Mouse (Mus musculus) heart, embryonic 13.5 days (tissue): ENCODE data around the gene Rabgap1l. TPM values are rescaled to one million over a fixed set of nuclear protein-coding genes. Genes with fewer than 3 reads are reported as not detected.
A peak's percentile ranks its signal among the peaks of the same experiment; 100 is the strongest.

ENCODE experiments used
- ATAC-seq: fragments of 200-750 bp; cut with Nextera tagmentation; 2 replicates; pipeline ENCODE4 v1.8.0; 2017; ENCODE audit warnings: moderate TSS enrichment; ENCODE audit not compliant: insufficient number of reproducible peaks, low FRiP score, low TSS enrichment; ENCODE audit errors: extremely low read depth
- H3K27ac ChIP-seq: fragments of 300-500 bp; sonication (generic); replicated peaks from 2 replicates; pipeline ENCODE4 v1.5.1; 2015; ENCODE audit warnings: moderate library complexity, mild to moderate bottlenecking, inconsistent platforms
- H3K27me3 ChIP-seq: fragments of 300-500 bp; sonication (generic); replicated peaks from 2 replicates; pipeline ENCODE4 v1.6.1; 2015; ENCODE audit warnings: mild to moderate bottlenecking, inconsistent platforms
- H3K36me3 ChIP-seq: fragments of 300-500 bp; sonication (generic); 2 replicates; pipeline ENCODE4 v1.6.1; 2015; ENCODE audit warnings: mild to moderate bottlenecking, inconsistent platforms
- H3K4me1 ChIP-seq: fragments of 300-500 bp; sonication (generic); 2 replicates; pipeline ENCODE4 v1.6.1; 2015; ENCODE audit warnings: inconsistent platforms
- H3K4me2 ChIP-seq: fragments of 300-500 bp; sonication (generic); 2 replicates; pipeline ENCODE4 v1.6.1; 2015; ENCODE audit warnings: inconsistent platforms, mild to moderate bottlenecking, moderate library complexity
- H3K4me3 ChIP-seq: fragments of 300-500 bp; sonication (generic); 2 replicates; pipeline ENCODE4 v1.5.1; 2015; ENCODE audit warnings: moderate library complexity, mild to moderate bottlenecking, inconsistent platforms
- H3K9ac ChIP-seq: fragments of 300-500 bp; sonication (generic); 2 replicates; pipeline ENCODE4 v1.6.1; 2015; ENCODE audit warnings: inconsistent platforms, mild to moderate bottlenecking, moderate library complexity
- H3K9me3 ChIP-seq: fragments of 300-500 bp; sonication (generic); 2 replicates; pipeline ENCODE4 v1.6.1; 2016; ENCODE audit warnings: inconsistent platforms
- WGBS: fragments of 180-500 bp; shearing (Covaris S2); methylation state at CpG from one replicate; pipeline ENCODE4 v1.1.7; 2015; ENCODE audit warnings: mixed read lengths; 5-methylcytosine and 5-hydroxymethylcytosine counted together
- polyA plus RNA-seq: library from polyadenylated mRNA; unstranded; fragments of >200 nt; fragmentation: Nextera tagmentation; extraction: Ambion mirVana; gene quantifications from 2 replicates; pipeline ENCODE4 v1.2.1, GENCODE M21; 2015

The Rabgap1l gene
- polyA plus RNA-seq, 1 experiment from 2014 or later = 63.6 TPM

DNA sequence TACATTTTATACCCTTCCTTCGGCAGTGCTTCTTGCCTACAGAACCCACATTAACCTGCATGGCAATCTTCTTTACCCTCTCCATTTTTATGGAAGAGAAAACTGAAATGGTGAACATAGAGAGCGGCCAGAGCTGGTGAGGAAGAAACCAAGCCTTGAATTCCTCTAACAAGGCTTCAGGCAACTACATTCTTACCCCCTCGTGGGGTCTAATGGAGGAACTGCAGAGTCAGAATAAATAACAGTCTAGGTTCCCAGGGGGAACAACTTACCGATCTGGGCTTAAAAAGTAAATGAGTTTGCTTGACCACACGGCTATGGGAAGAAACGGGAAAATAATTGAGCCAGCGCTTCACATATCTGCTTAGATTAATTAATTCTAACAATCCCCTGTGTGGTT is 463.2 kb downstream of the Rabgap1l start:
- Histone ChIP-seq H3K4me2 (no peak overlapping the region), H3K9me3 (no peaks in the 10 kb centered on the region), H3K9ac (no peak overlapping the region), H3K27me3 (no peaks in the 10 kb centered on the region), H3K4me1 (peaks cover 18% of the 10 kb centered on the region), H3K36me3 (no peaks in the 10 kb centered on the region), H3K27ac (no peak overlapping the region), H3K4me3 (no peak overlapping the region)
- no peak for ATAC-seq
- WGBS = 60% methylated on average over 7 of the region's 7 CpGs

DNA sequence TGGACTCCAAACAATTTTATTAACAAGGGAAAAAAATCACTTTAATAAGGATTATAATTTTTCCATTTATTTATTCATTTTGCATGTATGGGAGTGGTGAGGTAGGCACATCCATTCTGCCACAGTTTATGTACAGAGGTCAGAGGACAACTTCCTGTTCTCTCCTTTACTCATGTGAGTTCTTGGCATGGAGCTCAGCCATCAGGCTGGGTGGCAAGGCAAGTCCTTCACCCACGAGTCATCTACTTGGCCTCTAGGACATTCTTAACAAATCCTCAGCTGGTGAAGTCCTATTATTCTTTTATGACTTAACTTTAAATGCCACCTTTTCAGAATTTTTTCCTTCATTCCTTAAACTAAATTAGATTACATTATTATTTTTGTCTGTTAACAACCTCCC is 465.5 kb downstream of the Rabgap1l start:
- Histone ChIP-seq H3K4me2 (no peak overlapping the region), H3K27me3 (no peaks in the 10 kb centered on the region), H3K9ac (no peak overlapping the region), H3K4me1 (peaks cover 18% of the 10 kb centered on the region), H3K4me3 (no peak overlapping the region), H3K27ac (no peak overlapping the region), H3K36me3 (no peaks in the 10 kb centered on the region), H3K9me3 (no peaks in the 10 kb centered on the region)
- 69% methylated on average over 1 of the region's 1 CpGs for WGBS
- ATAC-seq = no peak

DNA sequence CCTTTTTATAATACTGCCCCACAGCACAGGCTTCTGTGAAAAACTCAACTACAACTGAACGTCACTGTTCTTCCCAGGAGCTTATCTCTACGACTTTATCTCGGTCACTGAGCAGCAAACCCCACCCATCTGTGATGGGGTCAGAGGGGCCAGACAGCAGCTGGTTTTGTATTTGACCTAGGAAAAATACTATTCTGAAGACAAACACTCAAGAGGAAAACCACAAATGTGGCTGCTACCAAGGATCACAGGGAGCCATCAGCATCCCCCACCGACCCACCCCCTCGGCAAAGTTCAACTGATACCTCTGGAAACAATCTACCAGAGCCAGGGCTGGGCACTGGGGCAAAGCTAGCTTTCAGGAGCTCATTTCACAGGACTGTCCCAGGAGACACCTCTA is 467.5 kb downstream of the Rabgap1l start:
- Histone ChIP-seq H3K9me3 (no peaks in the 10 kb centered on the region), H3K4me2 (no peak overlapping the region), H3K36me3 (no peaks in the 10 kb centered on the region), H3K27ac (no peak overlapping the region), H3K9ac (no peak overlapping the region), H3K27me3 (no peaks in the 10 kb centered on the region), H3K4me1 (peaks cover 13% of the 10 kb centered on the region), H3K4me3 (no peak overlapping the region)
- 18% methylated on average over 5 of the region's 5 CpGs for WGBS
- no peak for ATAC-seq

DNA sequence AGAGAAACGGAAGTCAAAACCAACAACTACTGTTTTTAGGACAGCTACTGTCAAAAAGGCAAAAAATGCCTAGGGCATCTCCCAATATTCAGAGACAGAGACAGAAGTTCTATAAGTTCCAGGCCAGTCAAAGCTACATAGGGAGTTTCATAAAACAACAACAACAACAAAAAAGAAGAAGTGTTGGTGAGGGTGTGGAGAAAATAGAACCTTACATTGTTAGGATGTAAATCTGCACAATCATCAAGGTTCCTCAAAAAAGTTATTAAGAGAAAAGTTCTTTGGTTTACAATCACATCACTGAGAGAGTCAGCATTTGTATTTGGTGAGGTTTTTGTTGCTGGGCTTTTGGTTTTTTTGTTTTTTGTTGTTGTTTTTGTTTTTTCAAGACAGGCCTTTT is 472.3 kb downstream of the Rabgap1l start:
- Histone ChIP-seq H3K4me3 (no peak overlapping the region), H3K9ac (no peak overlapping the region), H3K36me3 (no peaks in the 10 kb centered on the region), H3K9me3 (no peaks in the 10 kb centered on the region), H3K4me1 (peaks cover 6% of the 10 kb centered on the region), H3K4me2 (no peak overlapping the region), H3K27me3 (no peaks in the 10 kb centered on the region), H3K27ac (no peak overlapping the region)
- 81% methylated on average over 1 of the region's 1 CpGs for WGBS
- no peak for ATAC-seq

GRCm38 (mm10) chr1:160318057-160318725 is 474.8 kb downstream of the Rabgap1l start:
- Histone ChIP-seq H3K4me1 (no peaks in the 10 kb centered on the region), H3K36me3 (no peaks in the 10 kb centered on the region), H3K9ac (no peak overlapping the region), H3K4me2 (no peak overlapping the region), H3K4me3 (no peak overlapping the region), H3K27me3 (no peaks in the 10 kb centered on the region), H3K9me3 (no peaks in the 10 kb centered on the region), H3K27ac (no peak overlapping the region)
- whole genome bisulfite sequencing = 73% methylated on average over 8 of the region's 8 CpGs
- no peak for ATAC-seq

- H3K4me2 ChIP-seq = no peak overlapping the region
- H3K9me3 ChIP-seq = no peaks in the 10 kb centered on the region
- H3K27me3 ChIP-seq = no peaks in the 10 kb centered on the region
- H3K4me3 ChIP-seq = no peak overlapping the region
- no peak for ATAC-seq
- 91% methylated on average over 2 of the region's 2 CpGs for WGBS
- no peak overlapping the region for H3K27ac ChIP-seq
- H3K36me3 ChIP-seq = no peaks in the 10 kb centered on the region
- no peak overlapping the region for H3K9ac ChIP-seq
- peaks cover 9% of the 10 kb centered on the region for H3K4me1 ChIP-seq
Measured at GRCm38 (mm10) chr1:160316239-160316638, 476.8 kb downstream of the Rabgap1l start.

GRCm38 (mm10) chr1:160312658-160313057 is 480.4 kb downstream of the Rabgap1l start:
- H3K36me3 ChIP-seq = no peaks in the 10 kb centered on the region
- H3K27ac ChIP-seq = no peak overlapping the region
- no peak overlapping the region for H3K4me3 ChIP-seq
- no peak for ATAC-seq
- H3K27me3 ChIP-seq = no peaks in the 10 kb centered on the region
- 86% methylated on average over 4 of the region's 4 CpGs for WGBS
- peaks cover 21% of the 10 kb centered on the region for H3K4me1 ChIP-seq
- no peak overlapping the region for H3K9ac ChIP-seq
- H3K4me2 ChIP-seq = no peak overlapping the region
- no peaks in the 10 kb centered on the region for H3K9me3 ChIP-seq

DNA sequence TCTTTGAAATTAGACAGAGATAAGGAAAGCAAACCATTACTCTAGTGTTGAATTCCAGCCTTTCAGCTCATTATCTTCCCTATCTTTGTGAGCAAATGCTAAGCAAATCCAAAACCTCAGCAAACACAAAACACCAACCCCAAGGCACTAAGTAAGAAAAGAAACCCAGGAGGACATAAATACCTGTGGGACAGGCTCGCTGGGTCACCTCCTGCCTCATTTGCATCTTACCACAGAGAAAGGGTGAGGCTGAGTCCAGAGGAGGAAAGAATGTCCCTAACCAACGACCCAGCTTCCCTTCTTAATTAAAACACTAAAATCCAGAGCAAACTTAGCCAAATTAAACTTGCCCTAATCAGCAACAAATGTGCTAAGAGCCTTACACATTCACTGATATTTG is 481.1 kb downstream of the Rabgap1l start:
- Histone ChIP-seq H3K9ac (no peak overlapping the region), H3K4me1 (peaks cover 27% of the 10 kb centered on the region), H3K27ac (no peak overlapping the region), H3K4me3 (no peak overlapping the region), H3K9me3 (no peaks in the 10 kb centered on the region), H3K36me3 (no peaks in the 10 kb centered on the region), H3K4me2 (no peak overlapping the region), H3K27me3 (no peaks in the 10 kb centered on the region)
- WGBS = 23% methylated on average over 2 of the region's 2 CpGs
- ATAC-seq = no peak

DNA sequence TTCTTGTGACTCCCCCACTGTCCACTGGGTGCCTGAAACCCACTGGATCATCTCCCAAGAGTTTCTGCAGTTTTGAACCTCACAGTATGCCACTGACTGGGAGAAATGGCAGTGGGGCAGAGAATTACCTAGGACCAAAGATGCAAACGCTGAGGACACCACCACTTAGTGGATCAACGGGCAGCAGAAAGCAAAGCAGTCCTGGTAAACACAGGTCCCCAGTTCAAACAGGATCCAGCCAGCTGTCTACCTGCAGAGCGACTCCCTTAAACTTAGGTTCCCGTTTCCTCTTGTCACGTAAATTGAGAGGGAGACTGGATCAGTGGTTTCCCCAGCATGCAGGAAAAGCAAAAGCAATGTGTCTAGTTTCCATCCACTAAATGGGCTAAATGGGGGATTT is 483.1 kb downstream of the Rabgap1l start:
- no peaks in the 10 kb centered on the region for H3K27me3 ChIP-seq
- ATAC-seq = no peak
- no peak overlapping the region for H3K27ac ChIP-seq
- H3K9ac ChIP-seq = no peak overlapping the region
- H3K4me3 ChIP-seq = no peak overlapping the region
- no peak overlapping the region for H3K4me2 ChIP-seq
- no peaks in the 10 kb centered on the region for H3K36me3 ChIP-seq
- H3K4me1 ChIP-seq = peaks cover 29% of the 10 kb centered on the region
- no peaks in the 10 kb centered on the region for H3K9me3 ChIP-seq
- 59% methylated on average over 5 of the region's 5 CpGs for WGBS

DNA sequence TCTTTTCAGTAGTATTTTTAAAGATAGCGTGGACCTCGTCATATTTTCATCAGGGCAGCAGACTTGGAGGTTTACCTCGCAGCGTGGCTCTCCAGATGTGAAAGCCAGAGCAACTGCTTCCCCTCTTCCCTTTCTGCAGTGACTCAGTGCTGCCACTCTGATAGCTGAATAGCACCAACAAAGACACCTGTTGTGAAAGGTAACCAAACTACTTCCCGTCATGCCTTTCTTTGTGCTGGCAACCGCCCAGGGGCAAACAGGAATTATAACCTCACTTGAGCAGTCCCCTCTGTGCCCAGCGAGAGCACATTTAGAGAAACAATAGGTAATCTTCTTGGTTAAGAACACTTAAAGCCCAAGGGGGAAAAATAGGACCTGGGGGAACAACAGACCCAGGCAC is 484.0 kb downstream of the Rabgap1l start:
- H3K27me3 ChIP-seq = no peaks in the 10 kb centered on the region
- no peak for ATAC-seq
- 0 out of 2 replicates have a peak overlapping the region, but pooled peaks have one; percentile 10 for H3K9ac ChIP-seq
- H3K4me3 ChIP-seq = no peak overlapping the region
- H3K36me3 ChIP-seq = no peaks in the 10 kb centered on the region
- peaks cover 31% of the 10 kb centered on the region for H3K4me1 ChIP-seq
- WGBS = 32% methylated on average over 7 of the region's 7 CpGs
- H3K27ac ChIP-seq = no peak overlapping the region
- peak overlapping the region; percentile 35 for H3K4me2 ChIP-seq
- H3K9me3 ChIP-seq = no peaks in the 10 kb centered on the region

DNA sequence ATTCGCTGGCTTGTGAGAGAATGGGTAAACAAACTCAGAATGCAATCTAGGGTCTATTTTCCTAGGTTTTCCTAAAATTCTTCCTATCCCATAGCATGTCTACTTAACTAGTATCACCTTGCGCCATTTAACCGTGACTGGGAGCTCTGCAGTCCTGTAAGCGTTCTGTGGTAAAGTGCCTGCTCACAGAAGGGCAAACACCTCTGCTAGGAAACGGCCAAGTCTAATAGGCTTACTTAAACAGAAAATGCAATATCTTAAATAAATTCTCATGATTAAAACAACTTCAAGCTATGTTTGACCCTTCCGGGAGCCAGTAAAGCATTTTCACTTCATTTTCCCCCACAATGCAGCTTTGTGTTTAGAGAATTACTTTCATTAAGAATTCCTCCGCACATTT is 484.5 kb downstream of the Rabgap1l start:
- Histone ChIP-seq H3K27ac (no peak overlapping the region), H3K27me3 (no peaks in the 10 kb centered on the region), H3K9me3 (no peaks in the 10 kb centered on the region), H3K36me3 (no peaks in the 10 kb centered on the region), H3K9ac (no peak overlapping the region), H3K4me2 (peak overlapping the region; percentile 35), H3K4me1 (peaks cover 35% of the 10 kb centered on the region), H3K4me3 (no peak overlapping the region)
- ATAC-seq = no peak
- WGBS = 69% methylated on average over 7 of the region's 7 CpGs

GRCm38 (mm10) chr1:160306866-160307616 is 486.0 kb downstream of the Rabgap1l start:
- Histone ChIP-seq H3K9me3 (no peaks in the 10 kb centered on the region), H3K9ac (no peak overlapping the region), H3K4me1 (peaks cover 37% of the 10 kb centered on the region), H3K4me3 (no peak overlapping the region), H3K27me3 (no peaks in the 10 kb centered on the region), H3K27ac (0 out of 2 replicates have a peak overlapping the region, but pooled peaks have one; percentile 28), H3K36me3 (no peaks in the 10 kb centered on the region), H3K4me2 (no peak overlapping the region)
- ATAC-seq = no peak
- WGBS = 52% methylated on average over 10 of the region's 10 CpGs
